Mouse (Mus musculus): ENCODE data around the gene Abcc8.

- TF ChIP-seq CTCF (IDR thresholded peaks at IDR 0.05; ENCODE audit: low read depth) = no peak
- no peak for TF ChIP-seq EP300 (IDR thresholded peaks at IDR 0.05; ENCODE audit: low read depth)
Observed at GRCm38 (mm10) chr7:46099682-46100081, 80.2 kb downstream of the Abcc8 start.

Measured in liver, postnatal 0 days (tissue).